Mouse (Mus musculus) layer of hippocampus, postnatal 36 days (tissue): ENCODE results near the gene Shc4. TPM values are rescaled to one million over a fixed set of nuclear protein-coding genes. Genes with fewer than 3 reads are reported as not detected.
A peak's percentile ranks its signal among the peaks of the same experiment; 100 is the strongest.

ENCODE experiments used
- DNase-seq, 2 experiments: peaks; one replicate each; pipeline ENCODE4 v3.0.0; 2022
- total RNA-seq, 2 experiments: library from RNA; stranded (reverse); gene quantifications; 2 replicates each; pipeline ENCODE4 v1.2.3; 2021

Gene Shc4
- total RNA-seq = 1 to 10 TPM; 4.9 to 5.3 TPM

GRCm38 (mm10) chr2:125724086-125724430 is at the start of gene Shc4:
TSS of gene Shc4 (minus strand) at chr2:125724148.
- DNase-seq = no peak

GRCm38 (mm10) chr2:125765029-125765428 is 41.1 kb upstream of the Shc4 start:
- no peak for DNase-seq

GRCm38 (mm10) chr2:125764531-125764930 is 40.6 kb upstream of the Shc4 start:
- DNase-seq = no peak

GRCm38 (mm10) chr2:125749330-125749729 is 25.4 kb upstream of the Shc4 start:
- no peak for DNase-seq

- no peak for DNase-seq
These were observed 15.4 kb upstream of the Shc4 start for GRCm38 (mm10) chr2:125739338-125739737.

GRCm38 (mm10) chr2:125738718-125739117 is 14.8 kb upstream of the Shc4 start:
- DNase-seq = no peak

- DNase-seq = no peak
These were observed 12.0 kb upstream of the Shc4 start for GRCm38 (mm10) chr2:125736025-125736343.

GRCm38 (mm10) chr2:125735333-125736024 is 11.5 kb upstream of the Shc4 start:
- DNase-seq = no peak

GRCm38 (mm10) chr2:125734741-125735140 is 10.8 kb upstream of the Shc4 start:
- DNase-seq = no peak

- peak; percentile 90 to 92 for DNase-seq
These were observed 8.0 kb upstream of the Shc4 start for GRCm38 (mm10) chr2:125731763-125732560.

GRCm38 (mm10) chr2:125724546-125725114 is 682 bp upstream of the Shc4 start:
- no peak for DNase-seq

- DNase-seq = peak; percentile 29 to 54
These were observed 401 bp downstream of the Shc4 start for GRCm38 (mm10) chr2:125723408-125724085.

- DNase-seq = no peak
These were observed 901 bp downstream of the Shc4 start for GRCm38 (mm10) chr2:125723086-125723407.

GRCm38 (mm10) chr2:125716599-125716998 is 7.3 kb downstream of the Shc4 start:
- DNase-seq = no peak

GRCm38 (mm10) chr2:125706510-125706921 is 17.4 kb downstream of the Shc4 start:
- no peak for DNase-seq

- DNase-seq = no peak
These were observed 18.9 kb downstream of the Shc4 start for GRCm38 (mm10) chr2:125704907-125705631.

GRCm38 (mm10) chr2:125702851-125703250 is 21.1 kb downstream of the Shc4 start:
- no peak for DNase-seq

GRCm38 (mm10) chr2:125701606-125702005 is 22.3 kb downstream of the Shc4 start:
- no peak for DNase-seq

GRCm38 (mm10) chr2:125696219-125696618 is 27.7 kb downstream of the Shc4 start:
- no peak for DNase-seq

GRCm38 (mm10) chr2:125694798-125695197 is 29.1 kb downstream of the Shc4 start:
- no peak for DNase-seq

- no peak for DNase-seq
These were observed 31.9 kb downstream of the Shc4 start for GRCm38 (mm10) chr2:125692010-125692409.

- no peak for DNase-seq
These were observed 38.4 kb downstream of the Shc4 start for GRCm38 (mm10) chr2:125685441-125686150.
